Mouse (Mus musculus): ENCODE results near the gene Ms4a10. TPM values are rescaled to one million over a fixed set of nuclear protein-coding genes. Genes with fewer than 3 reads are reported as not detected.

Gene Ms4a10
- total and polyA plus RNA-seq, 3 experiments, result not detected

GRCm38 (mm10) chr19:10984551-10984950, 10.1 kb upstream of the Ms4a10 start:
- TF ChIP-seq POLR2A (IDR thresholded peaks at IDR 0.05; ENCODE audit: control insufficient read depth in 1 of 2, insufficient read depth in 1 of 2, low read depth in 1 of 2, low read length in 2 of 2, poor library complexity in 1 of 2), result no peak
- no peak for TF ChIP-seq SIN3A (IDR thresholded peaks at IDR 0.05; ENCODE audit: low read length)
- peaks cover 0 to 5% of the 10 kb centered on the region in 2 experiments; a peak in 2 of 4 replicates for H3K4me1 ChIP-seq (ENCODE audit: control insufficient read depth in 1 of 2, insufficient read depth in 2 of 2, low read length in 2 of 2)
- H3K4me3 ChIP-seq (ENCODE audit: control insufficient read depth in 1 of 2, insufficient read depth in 1 of 2, low read depth in 2 of 2, low read length in 2 of 2), result no peak overlapping the region
- H3K9ac ChIP-seq (ENCODE audit: control insufficient read depth, low read depth, low read length, poor library complexity, severe bottlenecking), result no peak overlapping the region
- no peaks in the 10 kb centered on the region for H3K79me2 ChIP-seq (ENCODE audit: control insufficient read depth, insufficient read depth, low read length, poor library complexity)
- H3K27ac ChIP-seq (ENCODE audit: control insufficient read depth, low read depth, low read length), result no peak overlapping the region
- no peak for DNase-seq (ENCODE audit: low read depth, low spot score)
- H3K9me3 ChIP-seq (replicated peaks; ENCODE audit: insufficient read depth, low read length), result no peaks in the 10 kb centered on the region
- no peaks in the 10 kb centered on the region for H3K36me3 ChIP-seq (ENCODE audit: control insufficient read depth in 1 of 2, insufficient read depth in 2 of 2, low read length in 2 of 2)
- H3K27me3 ChIP-seq (ENCODE audit: control insufficient read depth in 1 of 2, insufficient read depth in 2 of 2, low read length in 2 of 2), result peaks cover 1 to 8% of the 10 kb centered on the region in 2 experiments

DNA sequence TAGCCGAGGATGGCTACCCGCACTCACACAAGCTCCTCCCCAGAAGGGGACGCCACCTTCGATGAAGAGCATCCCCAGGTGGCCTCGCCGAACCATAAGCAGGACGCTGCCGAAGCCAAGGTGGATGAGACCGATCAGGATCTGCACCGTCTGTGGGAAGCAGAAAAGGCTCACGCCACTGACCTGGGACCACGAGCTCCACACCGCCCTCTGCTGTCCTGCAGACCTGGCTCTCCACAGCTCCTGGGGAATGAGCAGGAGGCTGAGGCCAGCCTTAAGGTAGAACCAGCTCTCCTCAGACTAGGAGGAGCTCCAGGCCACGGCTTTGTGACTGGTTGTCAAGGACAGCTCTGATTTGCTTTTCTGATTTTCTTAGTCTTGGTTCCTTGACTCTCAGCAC, 8.7 kb upstream of the Ms4a10 start:
- no peaks in the 10 kb centered on the region for H3K36me3 ChIP-seq (ENCODE audit: control insufficient read depth in 1 of 2, insufficient read depth in 2 of 2, low read length in 2 of 2)
- H3K9me3 ChIP-seq (replicated peaks; ENCODE audit: insufficient read depth, low read length), result no peaks in the 10 kb centered on the region
- no peak overlapping the region for H3K9ac ChIP-seq (ENCODE audit: control insufficient read depth, low read depth, low read length, poor library complexity, severe bottlenecking)
- TF ChIP-seq MAZ (IDR thresholded peaks at IDR 0.05; ENCODE audit: low read depth, low read length) (no peak), CHD1 (IDR thresholded peaks at IDR 0.05; ENCODE audit: low read depth, low read length) (no peak), NRF1 (IDR thresholded peaks at IDR 0.05; ENCODE audit: insufficient read depth, low read depth, low read length, poor library complexity, severe bottlenecking) (no peak), TBP (IDR thresholded peaks at IDR 0.05; ENCODE audit: low read depth, low read length) (no peak), CTCF (IDR thresholded peaks at IDR 0.05 in 2 of 3, conservative IDR thresholded peaks at IDR 0.05 in 1 of 3; ENCODE audit: control insufficient read depth in 1 of 3, insufficient read depth in 1 of 3, low read depth in 2 of 3, low read length in 3 of 3, poor library complexity in 1 of 3, severe bottlenecking in 1 of 3) (peak; percentile 16 to 68 (median 48); a peak in 4 of 6 replicates), SMC3 (IDR thresholded peaks at IDR 0.05; ENCODE audit: low read depth, low read length) (peak; percentile 35; the same call in 1 of the 2 replicates), RAD21 (IDR thresholded peaks at IDR 0.05; ENCODE audit: low read depth, low read length) (no peak), E2F4 (IDR thresholded peaks at IDR 0.05; ENCODE audit: borderline replicate concordance, low read depth, low read length) (no peak)
- H3K79me2 ChIP-seq (ENCODE audit: control insufficient read depth, insufficient read depth, low read length, poor library complexity), result no peaks in the 10 kb centered on the region
- no peak overlapping the region for H3K4me3 ChIP-seq (ENCODE audit: control insufficient read depth in 1 of 2, insufficient read depth in 1 of 2, low read depth in 2 of 2, low read length in 2 of 2)
- H3K27ac ChIP-seq (ENCODE audit: control insufficient read depth, low read depth, low read length), result no peak overlapping the region
- no peaks in the 10 kb centered on the region; a peak in 1 of 4 replicates for H3K27me3 ChIP-seq (ENCODE audit: control insufficient read depth in 1 of 2, insufficient read depth in 2 of 2, low read length in 2 of 2)
- peak; percentile 30 for DNase-seq (ENCODE audit: low read depth, low spot score)
- peaks cover 0 to 5% of the 10 kb centered on the region in 2 experiments; a peak in 2 of 4 replicates for H3K4me1 ChIP-seq (ENCODE audit: control insufficient read depth in 1 of 2, insufficient read depth in 2 of 2, low read length in 2 of 2)

- H3K36me3 ChIP-seq (ENCODE audit: control insufficient read depth in 1 of 2, insufficient read depth in 2 of 2, low read length in 2 of 2), result no peaks in the 10 kb centered on the region
- H3K9ac ChIP-seq (ENCODE audit: control insufficient read depth, low read depth, low read length, poor library complexity, severe bottlenecking), result 0 out of 2 replicates have a peak overlapping the region, but pooled peaks have one; percentile 13
- H3K27ac ChIP-seq (ENCODE audit: control insufficient read depth, low read depth, low read length), result no peak overlapping the region
- peaks cover 0 to 5% of the 10 kb centered on the region in 2 experiments; a peak in 2 of 4 replicates for H3K4me1 ChIP-seq (ENCODE audit: control insufficient read depth in 1 of 2, insufficient read depth in 2 of 2, low read length in 2 of 2)
- H3K79me2 ChIP-seq (ENCODE audit: control insufficient read depth, insufficient read depth, low read length, poor library complexity), result no peaks in the 10 kb centered on the region
- H3K4me3 ChIP-seq (ENCODE audit: control insufficient read depth in 1 of 2, insufficient read depth in 1 of 2, low read depth in 2 of 2, low read length in 2 of 2), result peak overlapping the region; percentile 45 to 47
- DNase-seq (ENCODE audit: low read depth, low spot score), result peak; percentile 15
- no peak for TF ChIP-seq ZKSCAN1 (IDR thresholded peaks at IDR 0.05; ENCODE audit: low read depth, low read length)
- no peak for TF ChIP-seq HCFC1 (IDR thresholded peaks at IDR 0.05; ENCODE audit: low read depth, low read length)
- no peak for TF ChIP-seq ELF1 (IDR thresholded peaks at IDR 0.05; ENCODE audit: low read depth, low read length)
- 0 out of 2 replicates have a peak, but pooled peaks have one; percentile 2 for TF ChIP-seq TBP (IDR thresholded peaks at IDR 0.05; ENCODE audit: low read depth, low read length)
- no peaks in the 10 kb centered on the region for H3K27me3 ChIP-seq (ENCODE audit: control insufficient read depth in 1 of 2, insufficient read depth in 2 of 2, low read length in 2 of 2)
- H3K9me3 ChIP-seq (replicated peaks; ENCODE audit: insufficient read depth, low read length), result no peaks in the 10 kb centered on the region
Measured at GRCm38 (mm10) chr19:10980210-10980609, 5.7 kb upstream of the Ms4a10 start.
